Mouse (Mus musculus) heart, postnatal 0 days (tissue): ENCODE results near the gene Erh.

ENCODE experiments used
- CTCF ChIP-seq: IDR thresholded peaks from 2 replicates; pipeline ENCODE4 v1.5.1; 2016; ENCODE audit warnings: antibody characterized with exemption, control low read depth, low read depth
- EP300 ChIP-seq: IDR thresholded peaks from 2 replicates; pipeline ENCODE4 v1.6.1; 2016; ENCODE audit warnings: antibody characterized with exemption, low read depth

- TF ChIP-seq CTCF (no peak), EP300 (no peak)
These were observed 19.8 kb upstream of the Erh start for GRCm38 (mm10) chr12:80663935-80664334.
